Mouse (Mus musculus) E14TG2a.4 (cell line): ENCODE measurements at regions not wholly inside any gene's neighbourhood (a gene's known extent, or its start where the extent isn't known, plus 50 kb on each side); places are given as distances from the start of the nearest gene placed in this dataset.

Source experiments
- H3K27me3 ChIP-seq: 2 replicates; pipeline ENCODE4 v1.6.1; 2014; ENCODE audit warnings: low read length, control low read depth; ENCODE audit not compliant: insufficient read depth
- H3K36me3 ChIP-seq: 2 replicates; pipeline ENCODE4 v1.6.1; 2014; ENCODE audit warnings: low read length, control low read depth; ENCODE audit not compliant: insufficient read depth
- H3K4me1 ChIP-seq: replicated peaks from 2 replicates; pipeline ENCODE4 v1.6.1; 2014; ENCODE audit warnings: low read depth, low read length, control low read depth
- H3K4me3 ChIP-seq: replicated peaks from 2 replicates; pipeline ENCODE4 v1.5.1; 2014; ENCODE audit warnings: mild to moderate bottlenecking, low read length
- H3K9me3 ChIP-seq: 2 replicates; pipeline ENCODE4 v1.6.1; 2014; ENCODE audit warnings: low read length, control low read depth
- CTCF ChIP-seq: conservative IDR thresholded peaks from 2 replicates; pipeline ENCODE4 v1.5.1; 2014; ENCODE audit warnings: low read length
- NANOG ChIP-seq: IDR thresholded peaks from 2 replicates; pipeline ENCODE4 v1.6.1; 2014; ENCODE audit warnings: borderline replicate concordance, low read length, mixed read lengths
- POU5F1 ChIP-seq: IDR thresholded peaks from 2 replicates; pipeline ENCODE4 v1.6.1; 2014; ENCODE audit warnings: low read length, borderline replicate concordance

DNA sequence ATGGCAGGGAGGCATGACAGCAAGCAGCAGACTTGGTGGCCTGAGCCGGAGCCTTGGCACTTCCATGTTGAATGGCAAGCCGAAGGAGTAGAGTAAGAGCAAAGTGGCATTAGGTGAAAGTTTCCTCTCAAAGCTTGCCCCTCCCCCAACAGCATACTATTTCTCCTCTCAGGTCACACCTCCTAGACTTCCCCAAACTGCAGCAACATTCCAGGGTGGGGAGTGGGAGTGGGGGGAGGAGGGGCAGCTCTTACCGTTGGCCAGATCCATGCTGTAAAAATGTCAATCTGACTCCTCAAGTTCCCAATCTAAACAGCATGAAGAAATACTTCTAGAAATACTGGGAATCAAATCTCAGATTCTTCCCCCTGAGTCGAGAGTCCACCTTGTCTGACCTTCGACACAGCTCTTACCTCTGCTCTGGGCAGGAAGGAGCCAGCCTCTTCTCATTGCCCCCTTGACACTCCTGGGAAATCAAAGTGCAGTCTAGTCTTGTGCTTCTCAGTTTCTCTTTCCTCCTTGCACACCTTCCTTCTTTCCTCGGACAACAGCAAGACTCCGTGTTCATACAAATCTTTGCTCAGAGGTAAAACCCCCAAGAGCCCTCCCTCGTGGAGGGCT, 794.9 kb upstream of the BB014433 start:
- H3K4me1 ChIP-seq = peaks cover 55% of the 10 kb centered on the region
- H3K9me3 ChIP-seq = no peaks in the 10 kb centered on the region
- no peak for TF ChIP-seq CTCF
- no peak for TF ChIP-seq NANOG
- no peak for TF ChIP-seq POU5F1
- H3K36me3 ChIP-seq = no peaks in the 10 kb centered on the region
- H3K4me3 ChIP-seq = no peak overlapping the region
- no peaks in the 10 kb centered on the region for H3K27me3 ChIP-seq

DNA sequence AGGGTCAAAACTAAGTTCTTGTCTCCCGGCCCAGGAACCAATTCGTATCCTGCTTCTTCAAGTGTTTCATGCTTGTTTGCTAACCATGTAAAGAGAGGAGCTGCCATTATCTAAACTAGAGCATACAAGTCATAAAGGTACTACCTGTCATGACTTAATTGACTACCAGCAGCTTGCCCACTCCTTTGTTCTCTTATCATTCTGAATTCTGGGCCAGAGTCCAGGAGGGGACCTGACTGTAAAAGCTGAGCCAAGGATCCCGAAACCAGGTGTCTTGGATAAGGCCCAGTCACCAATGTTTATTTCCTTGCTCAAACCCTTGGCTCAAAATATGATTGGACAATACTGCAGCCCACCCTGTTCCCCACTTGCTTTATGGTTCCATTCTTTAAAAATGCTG, 786.9 kb upstream of the BB014433 start:
- H3K9me3 ChIP-seq = no peaks in the 10 kb centered on the region
- H3K4me3 ChIP-seq = no peak overlapping the region
- no peaks in the 10 kb centered on the region for H3K36me3 ChIP-seq
- H3K27me3 ChIP-seq = no peaks in the 10 kb centered on the region
- peaks cover 11% of the 10 kb centered on the region for H3K4me1 ChIP-seq
- TF ChIP-seq NANOG (no peak), CTCF (no peak), POU5F1 (no peak)

DNA sequence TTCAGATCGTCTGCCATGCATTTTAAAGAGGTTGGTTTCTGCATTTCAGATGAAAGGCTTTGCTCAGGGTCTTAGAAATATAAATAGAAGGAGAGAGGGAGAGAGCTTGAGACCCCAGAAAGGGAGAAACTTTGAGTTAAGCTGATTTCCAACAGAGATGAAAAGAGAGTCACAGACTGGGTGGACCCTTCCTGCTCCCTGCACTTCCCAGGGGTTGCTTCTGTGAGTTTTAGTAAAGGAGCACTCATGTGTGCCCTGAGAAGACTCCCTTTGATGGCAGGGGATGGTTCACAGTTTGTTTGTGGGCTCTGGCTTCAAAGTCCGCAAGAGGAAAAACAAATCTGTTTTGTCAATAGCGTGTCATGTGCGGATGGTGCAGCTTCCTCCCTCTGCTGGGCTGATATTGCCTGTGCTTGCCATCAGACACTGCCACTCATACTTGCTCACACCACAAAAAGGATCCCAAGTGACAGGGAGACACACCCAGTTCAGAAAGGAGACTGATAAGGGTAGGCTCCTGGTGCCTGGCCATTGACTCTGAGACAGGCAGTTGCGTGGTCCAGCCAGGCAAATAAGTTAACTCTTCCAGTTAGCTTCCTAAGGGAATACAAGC, 775.8 kb upstream of the BB014433 start:
- 0 out of 2 replicates have a peak, but pooled peaks cover 6% of the 10 kb centered on the region for H3K27me3 ChIP-seq
- TF ChIP-seq CTCF (no peak), NANOG (no peak), POU5F1 (no peak)
- no peaks in the 10 kb centered on the region for H3K9me3 ChIP-seq
- no peaks in the 10 kb centered on the region for H3K36me3 ChIP-seq
- H3K4me3 ChIP-seq = no peak overlapping the region
- H3K4me1 ChIP-seq = no peaks in the 10 kb centered on the region

DNA sequence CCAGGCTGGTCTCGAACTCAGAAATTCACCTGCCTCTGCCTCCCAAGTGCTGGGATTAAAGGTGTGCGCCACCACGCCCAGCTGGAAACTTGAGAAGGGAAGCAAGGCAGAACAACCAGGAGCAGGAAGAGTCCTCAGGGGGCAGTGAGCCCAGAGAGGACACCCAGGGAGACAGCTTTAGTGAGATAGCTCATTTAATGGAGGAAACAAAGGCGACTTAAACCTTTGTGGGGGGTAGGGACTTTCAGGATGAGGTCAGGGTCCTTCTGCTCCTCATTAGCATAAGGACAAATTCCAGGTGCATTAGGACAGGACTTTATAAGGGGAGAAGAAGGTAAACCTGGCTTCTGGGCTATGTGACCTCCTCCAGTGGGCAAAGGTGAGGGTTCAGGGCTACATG, 742.5 kb upstream of the BB014433 start:
- H3K4me1 ChIP-seq = peaks cover 24% of the 10 kb centered on the region
- H3K9me3 ChIP-seq = no peaks in the 10 kb centered on the region
- H3K36me3 ChIP-seq = no peaks in the 10 kb centered on the region
- no peak overlapping the region for H3K4me3 ChIP-seq
- H3K27me3 ChIP-seq = no peaks in the 10 kb centered on the region
- TF ChIP-seq CTCF = no peak
- TF ChIP-seq POU5F1 = no peak
- no peak for TF ChIP-seq NANOG
